Mouse (Mus musculus) heart, embryonic 13.5 days (tissue): ENCODE data around the gene Aox3. TPM values are rescaled to one million over a fixed set of nuclear protein-coding genes. Genes with fewer than 3 reads are reported as not detected.
A peak's percentile ranks its signal among the peaks of the same experiment; 100 is the strongest.

Source experiments
- ATAC-seq: fragments of 200-750 bp; cut with Nextera tagmentation; 2 replicates; pipeline ENCODE4 v1.8.0; 2017; ENCODE audit warnings: moderate TSS enrichment; ENCODE audit not compliant: insufficient number of reproducible peaks, low FRiP score, low TSS enrichment; ENCODE audit errors: extremely low read depth
- H3K27ac ChIP-seq: fragments of 300-500 bp; sonication (generic); replicated peaks from 2 replicates; pipeline ENCODE4 v1.5.1; 2015; ENCODE audit warnings: moderate library complexity, mild to moderate bottlenecking, inconsistent platforms
- H3K27me3 ChIP-seq: fragments of 300-500 bp; sonication (generic); replicated peaks from 2 replicates; pipeline ENCODE4 v1.6.1; 2015; ENCODE audit warnings: mild to moderate bottlenecking, inconsistent platforms
- H3K36me3 ChIP-seq: fragments of 300-500 bp; sonication (generic); 2 replicates; pipeline ENCODE4 v1.6.1; 2015; ENCODE audit warnings: mild to moderate bottlenecking, inconsistent platforms
- H3K4me1 ChIP-seq: fragments of 300-500 bp; sonication (generic); 2 replicates; pipeline ENCODE4 v1.6.1; 2015; ENCODE audit warnings: inconsistent platforms
- H3K4me2 ChIP-seq: fragments of 300-500 bp; sonication (generic); 2 replicates; pipeline ENCODE4 v1.6.1; 2015; ENCODE audit warnings: inconsistent platforms, mild to moderate bottlenecking, moderate library complexity
- H3K4me3 ChIP-seq: fragments of 300-500 bp; sonication (generic); 2 replicates; pipeline ENCODE4 v1.5.1; 2015; ENCODE audit warnings: moderate library complexity, mild to moderate bottlenecking, inconsistent platforms
- H3K9ac ChIP-seq: fragments of 300-500 bp; sonication (generic); 2 replicates; pipeline ENCODE4 v1.6.1; 2015; ENCODE audit warnings: inconsistent platforms, mild to moderate bottlenecking, moderate library complexity
- H3K9me3 ChIP-seq: fragments of 300-500 bp; sonication (generic); 2 replicates; pipeline ENCODE4 v1.6.1; 2016; ENCODE audit warnings: inconsistent platforms
- WGBS: fragments of 180-500 bp; shearing (Covaris S2); methylation state at CpG from one replicate; pipeline ENCODE4 v1.1.7; 2015; ENCODE audit warnings: mixed read lengths; 5-methylcytosine and 5-hydroxymethylcytosine counted together
- polyA plus RNA-seq: library from polyadenylated mRNA; unstranded; fragments of >200 nt; fragmentation: Nextera tagmentation; extraction: Ambion mirVana; gene quantifications from 2 replicates; pipeline ENCODE4 v1.2.1, GENCODE M21; 2015

Gene Aox3
- polyA plus RNA-seq, 1 experiment from 2014 or later = 0.15 TPM

DNA sequence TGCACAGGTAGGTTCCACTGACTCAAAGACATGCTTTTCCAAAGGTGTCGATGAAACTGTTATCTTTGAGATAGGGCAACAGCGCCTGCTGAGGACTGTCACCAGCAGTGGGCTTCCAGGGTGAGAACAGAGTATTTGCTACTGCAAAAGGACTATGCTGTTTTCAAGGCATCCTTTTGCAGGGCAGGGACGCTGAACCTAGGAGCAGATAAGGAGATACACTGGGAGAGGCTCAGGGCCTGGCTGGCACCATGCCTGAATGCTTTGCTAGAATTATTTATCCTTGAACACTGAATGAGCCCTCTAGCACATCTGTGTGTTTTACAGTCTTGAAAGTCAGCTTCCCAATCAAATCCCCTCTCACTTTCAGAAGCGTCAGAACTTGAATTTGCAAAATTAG is 85.5 kb downstream of the Aox3 start:
- peaks cover 12% of the 10 kb centered on the region; the same call in 1 of the 2 replicates for H3K27me3 ChIP-seq
- H3K9ac ChIP-seq = no peak overlapping the region
- H3K36me3 ChIP-seq = no peaks in the 10 kb centered on the region
- H3K9me3 ChIP-seq = no peaks in the 10 kb centered on the region
- WGBS = 24% methylated on average over 4 of the region's 4 CpGs
- peaks cover 7% of the 10 kb centered on the region for H3K4me1 ChIP-seq
- H3K4me2 ChIP-seq = no peak overlapping the region
- no peak overlapping the region for H3K27ac ChIP-seq
- no peak for ATAC-seq
- no peak overlapping the region for H3K4me3 ChIP-seq

DNA sequence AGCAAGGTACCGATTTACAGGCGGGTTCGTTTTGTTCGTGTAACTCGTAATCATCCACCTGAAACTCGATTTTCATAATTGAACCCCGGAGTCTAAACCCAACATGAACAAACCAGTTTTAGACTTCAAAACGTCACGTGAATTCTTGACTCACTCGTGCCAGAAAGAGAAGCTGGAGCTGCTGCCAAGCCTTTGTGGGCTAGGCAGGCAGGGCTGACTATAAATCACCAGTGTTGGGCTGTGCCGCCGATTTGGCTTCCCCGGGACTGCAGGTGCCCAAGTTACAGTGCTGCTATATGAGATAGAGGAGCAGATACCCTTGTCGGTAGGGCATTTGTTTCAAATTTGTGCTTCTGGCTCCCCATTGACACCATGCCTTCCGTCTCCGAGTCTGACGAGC is 97.3 kb downstream of the Aox3 start, which contains the start of gene Aox4:
Aox4 (plus strand) TSS at position 195 of the 400 bp plus-strand sequence.
- no peaks in the 10 kb centered on the region for H3K36me3 ChIP-seq
- H3K9me3 ChIP-seq = peaks cover 6% of the 10 kb centered on the region; the same call in 1 of the 2 replicates
- no peak within 1 kb of the TSS for H3K4me2 ChIP-seq
- 76% methylated on average over 17 of the region's 17 CpGs for WGBS
- peaks cover 39% of the 10 kb centered on the region for H3K27me3 ChIP-seq
- peaks cover 11% of the 10 kb centered on the region for H3K4me1 ChIP-seq
- H3K9ac ChIP-seq = no peak within 1 kb of the TSS
- no peak within 1 kb of the TSS for H3K27ac ChIP-seq
- ATAC-seq = no peak
- no peak within 1 kb of the TSS for H3K4me3 ChIP-seq

DNA sequence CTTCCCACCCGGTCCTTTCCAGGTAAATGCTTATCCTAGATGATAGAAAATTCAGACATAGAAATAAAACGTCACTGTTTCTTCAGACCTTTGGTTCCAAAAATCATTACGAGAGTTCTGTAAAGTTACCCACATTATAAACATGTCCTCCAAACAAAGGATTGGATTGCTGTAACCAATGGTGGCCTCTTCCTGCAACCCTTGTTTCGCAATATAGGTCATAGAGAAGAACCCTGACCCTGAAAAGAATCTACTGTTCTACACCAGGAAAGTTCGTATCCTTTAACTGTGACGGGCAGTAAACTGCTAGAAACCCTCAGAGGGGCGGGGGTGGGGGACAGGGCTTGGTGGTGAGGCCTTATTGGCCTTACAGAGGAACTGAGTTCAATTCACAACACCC is 99.9 kb downstream of the Aox3 start:
- Histone ChIP-seq H3K4me1 (peaks cover 11% of the 10 kb centered on the region), H3K27me3 (peaks cover 39% of the 10 kb centered on the region), H3K27ac (no peak overlapping the region), H3K9ac (no peak overlapping the region), H3K9me3 (peaks cover 8% of the 10 kb centered on the region; the same call in 1 of the 2 replicates), H3K36me3 (no peaks in the 10 kb centered on the region), H3K4me3 (no peak overlapping the region), H3K4me2 (no peak overlapping the region)
- 74% methylated on average over 7 of the region's 7 CpGs for WGBS
- ATAC-seq = no peak

DNA sequence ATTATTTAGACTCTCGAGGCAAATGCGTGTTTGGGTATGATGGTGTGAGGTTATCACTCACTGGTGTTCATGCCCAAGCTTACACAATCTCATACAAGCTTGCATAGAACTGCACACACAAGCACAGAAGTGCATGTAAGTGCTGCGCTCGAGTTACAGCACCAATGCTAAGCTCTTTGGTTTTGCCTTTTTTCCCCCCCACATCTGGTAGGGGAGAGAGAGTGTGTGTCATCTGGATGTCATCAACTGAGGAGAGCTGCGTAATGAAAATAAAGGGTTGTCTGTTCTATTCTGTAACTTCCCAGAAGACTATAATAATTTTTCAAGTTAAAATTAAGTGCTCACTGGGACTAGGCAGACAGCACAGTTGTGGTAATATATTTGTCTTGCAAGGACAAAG is 100.9 kb downstream of the Aox3 start:
- Histone ChIP-seq H3K4me2 (no peak overlapping the region), H3K4me1 (peaks cover 11% of the 10 kb centered on the region), H3K27ac (no peak overlapping the region), H3K9ac (no peak overlapping the region), H3K4me3 (no peak overlapping the region), H3K27me3 (peaks cover 28% of the 10 kb centered on the region), H3K36me3 (no peaks in the 10 kb centered on the region), H3K9me3 (peaks cover 8% of the 10 kb centered on the region; the same call in 1 of the 2 replicates)
- WGBS = 61% methylated on average over 5 of the region's 5 CpGs
- no peak for ATAC-seq

DNA sequence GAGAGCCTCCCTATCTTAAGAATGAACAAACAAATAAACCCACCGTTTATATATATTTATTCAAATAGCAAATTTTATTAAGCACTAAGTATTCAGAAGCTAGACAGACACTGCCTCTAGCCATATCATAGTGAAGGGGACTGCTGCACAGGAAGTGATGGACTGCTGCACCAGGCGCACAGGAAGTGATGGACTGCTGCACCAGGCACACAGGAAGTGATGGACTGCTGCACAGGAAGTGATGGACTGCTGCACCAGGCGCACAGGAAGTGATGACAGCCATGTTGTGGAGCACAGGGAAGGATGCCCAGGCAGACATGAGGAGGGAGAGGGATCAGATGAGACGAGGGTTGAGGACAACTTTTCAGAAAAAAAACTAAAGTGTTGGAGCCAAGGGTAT is 102.4 kb downstream of the Aox3 start:
- Histone ChIP-seq H3K4me2 (no peak overlapping the region), H3K4me3 (no peak overlapping the region)
- 76% methylated on average over 4 of the region's 4 CpGs for WGBS

DNA sequence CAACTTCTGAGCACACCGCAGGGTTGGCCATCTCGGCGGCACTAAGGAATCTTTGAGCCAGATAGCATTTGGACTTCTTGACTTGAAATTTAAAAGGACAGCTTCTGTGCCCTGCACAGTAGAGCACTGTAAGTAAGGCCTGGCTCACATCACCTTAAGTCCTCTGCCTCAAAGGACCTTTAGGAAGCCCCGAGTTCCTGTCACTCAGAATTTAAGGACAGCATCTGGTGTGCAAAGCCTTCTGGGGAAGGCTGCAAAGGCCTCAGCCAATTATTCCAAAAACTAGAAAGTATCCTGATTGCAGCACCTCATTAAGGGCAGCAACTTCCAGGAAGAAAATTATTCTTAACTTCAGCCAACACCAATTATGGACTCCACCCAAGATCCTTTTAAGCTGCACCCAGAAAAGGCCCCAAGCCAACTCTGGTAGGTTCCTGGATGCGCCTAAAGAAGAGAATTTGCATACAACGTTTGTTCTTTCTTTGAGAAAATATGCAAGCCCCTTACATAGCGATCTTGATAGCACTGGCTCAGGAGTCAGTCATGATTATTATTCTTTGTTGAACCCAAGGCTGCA is 103.1 kb downstream of the Aox3 start:
- Histone ChIP-seq H3K36me3 (no peaks in the 10 kb centered on the region), H3K4me2 (no peak overlapping the region), H3K27me3 (peaks cover 11% of the 10 kb centered on the region), H3K4me1 (peaks cover 18% of the 10 kb centered on the region), H3K27ac (no peak overlapping the region), H3K9me3 (peaks cover 5% of the 10 kb centered on the region; the same call in 1 of the 2 replicates), H3K4me3 (no peak overlapping the region), H3K9ac (no peak overlapping the region)
- no peak for ATAC-seq
- WGBS = 75% methylated on average over 7 of the region's 7 CpGs

More for the DNA sequence above, 102.4 kb downstream of the Aox3 start:
- Histone ChIP-seq H3K4me1 (peaks cover 11% of the 10 kb centered on the region), H3K27me3 (peaks cover 17% of the 10 kb centered on the region), H3K9ac (no peak overlapping the region), H3K27ac (no peak overlapping the region), H3K9me3 (peaks cover 5% of the 10 kb centered on the region; the same call in 1 of the 2 replicates), H3K36me3 (no peaks in the 10 kb centered on the region)
- no peak for ATAC-seq

DNA sequence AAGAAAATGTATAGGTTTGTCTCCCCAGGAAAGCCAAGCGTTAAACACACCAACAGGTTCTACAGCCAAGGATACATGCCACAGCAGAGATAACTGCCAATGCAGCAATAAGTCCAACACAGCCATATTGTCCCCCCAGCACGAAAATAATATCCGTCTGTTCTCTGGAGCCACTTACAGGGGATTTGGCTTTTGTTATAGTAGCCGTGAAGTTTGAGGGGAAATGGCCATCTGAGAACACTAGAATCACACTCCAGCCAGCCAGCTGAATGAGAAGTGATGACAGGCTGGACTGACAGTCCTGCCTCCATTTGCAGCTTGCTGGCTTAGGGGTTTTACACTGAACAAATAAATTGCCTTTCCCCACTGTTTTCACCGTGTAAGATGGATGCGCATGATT is 108.1 kb downstream of the Aox3 start:
- H3K27ac ChIP-seq = no peak overlapping the region
- peaks cover 17% of the 10 kb centered on the region for H3K4me1 ChIP-seq
- no peak overlapping the region for H3K9ac ChIP-seq
- H3K9me3 ChIP-seq = no peaks in the 10 kb centered on the region
- no peak for ATAC-seq
- H3K27me3 ChIP-seq = no peaks in the 10 kb centered on the region
- 36% methylated on average over 6 of the region's 6 CpGs for WGBS
- H3K4me2 ChIP-seq = peak overlapping the region; percentile 17
- no peak overlapping the region for H3K4me3 ChIP-seq
- H3K36me3 ChIP-seq = no peaks in the 10 kb centered on the region

DNA sequence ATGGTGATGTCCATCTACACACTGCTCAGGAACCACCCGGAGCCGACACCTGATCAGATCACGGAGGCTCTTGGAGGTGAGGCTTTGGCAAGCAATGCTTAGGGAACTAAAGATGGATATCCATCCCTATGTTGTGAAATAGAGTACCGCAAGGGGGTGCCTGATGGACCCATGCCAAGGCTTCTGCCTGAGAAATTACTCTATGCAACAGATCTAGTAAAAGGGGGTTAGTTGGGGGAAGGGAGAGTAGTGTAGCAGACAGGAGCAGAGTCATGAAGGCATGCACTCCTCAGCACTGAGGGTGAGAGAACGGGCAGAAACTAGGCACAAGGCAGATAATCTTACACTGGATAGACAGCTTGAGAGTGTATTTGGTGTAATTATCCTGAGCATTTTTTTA is 108.9 kb downstream of the Aox3 start:
- Histone ChIP-seq H3K4me3 (no peak overlapping the region), H3K4me1 (peaks cover 17% of the 10 kb centered on the region), H3K9me3 (no peaks in the 10 kb centered on the region), H3K4me2 (peak overlapping the region; percentile 17), H3K36me3 (no peaks in the 10 kb centered on the region), H3K27me3 (no peaks in the 10 kb centered on the region), H3K27ac (no peak overlapping the region), H3K9ac (no peak overlapping the region)
- 61% methylated on average over 5 of the region's 5 CpGs for WGBS
- no peak for ATAC-seq

DNA sequence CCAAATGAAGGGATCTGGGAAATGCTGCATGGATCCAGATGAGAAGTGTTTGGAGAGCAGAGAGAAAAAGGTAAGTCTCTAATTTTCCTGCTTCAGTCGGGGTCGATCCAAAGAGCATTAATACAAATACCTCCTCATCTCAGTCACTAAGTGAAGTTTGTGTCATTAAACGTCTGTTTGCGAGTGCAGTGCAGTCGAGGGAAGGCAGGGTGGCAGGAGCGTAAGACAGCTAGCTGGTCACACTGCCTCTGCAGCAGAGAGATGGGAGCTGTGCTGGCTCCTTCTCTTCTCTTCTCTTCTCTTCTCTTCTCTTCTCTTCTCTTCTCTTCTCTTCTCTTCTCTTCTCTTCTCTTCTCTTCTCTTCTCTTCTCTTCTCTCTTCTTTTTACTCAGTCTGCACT is 115.2 kb downstream of the Aox3 start:
- Histone ChIP-seq H3K4me2 (no peak overlapping the region), H3K9me3 (no peaks in the 10 kb centered on the region), H3K27ac (no peak overlapping the region), H3K4me3 (no peak overlapping the region), H3K36me3 (no peaks in the 10 kb centered on the region), H3K4me1 (peaks cover 9% of the 10 kb centered on the region), H3K27me3 (0 out of 2 replicates have a peak, but pooled peaks cover 3% of the 10 kb centered on the region), H3K9ac (no peak overlapping the region)
- 65% methylated on average over 6 of the region's 6 CpGs for WGBS
- ATAC-seq = no peak

DNA sequence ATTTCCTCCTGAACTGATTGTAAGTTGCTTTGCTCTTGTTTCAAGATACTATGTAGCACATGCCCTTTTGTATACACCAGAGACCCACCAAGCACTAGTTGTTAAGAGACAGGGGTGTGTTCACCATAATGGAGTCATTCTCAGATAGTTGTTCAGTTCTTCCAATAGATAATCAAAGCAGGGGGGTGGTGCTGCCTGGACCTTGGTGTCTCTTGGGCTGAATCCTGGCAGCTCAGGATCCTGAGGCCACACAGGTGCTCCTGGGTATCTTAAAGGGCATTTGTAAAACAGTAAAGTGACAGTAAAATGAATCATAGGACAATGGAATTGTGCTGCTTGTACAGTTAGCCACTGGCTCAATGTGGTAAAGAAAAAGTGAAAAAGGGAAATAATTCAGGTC is 116.0 kb downstream of the Aox3 start:
- no peak overlapping the region for H3K4me2 ChIP-seq
- ATAC-seq = no peak
- H3K27me3 ChIP-seq = 0 out of 2 replicates have a peak, but pooled peaks cover 3% of the 10 kb centered on the region
- H3K4me3 ChIP-seq = no peak overlapping the region
- no peak overlapping the region for H3K9ac ChIP-seq
- no peak overlapping the region for H3K27ac ChIP-seq
- H3K36me3 ChIP-seq = no peaks in the 10 kb centered on the region
- no peaks in the 10 kb centered on the region for H3K9me3 ChIP-seq
- peaks cover 9% of the 10 kb centered on the region for H3K4me1 ChIP-seq

DNA sequence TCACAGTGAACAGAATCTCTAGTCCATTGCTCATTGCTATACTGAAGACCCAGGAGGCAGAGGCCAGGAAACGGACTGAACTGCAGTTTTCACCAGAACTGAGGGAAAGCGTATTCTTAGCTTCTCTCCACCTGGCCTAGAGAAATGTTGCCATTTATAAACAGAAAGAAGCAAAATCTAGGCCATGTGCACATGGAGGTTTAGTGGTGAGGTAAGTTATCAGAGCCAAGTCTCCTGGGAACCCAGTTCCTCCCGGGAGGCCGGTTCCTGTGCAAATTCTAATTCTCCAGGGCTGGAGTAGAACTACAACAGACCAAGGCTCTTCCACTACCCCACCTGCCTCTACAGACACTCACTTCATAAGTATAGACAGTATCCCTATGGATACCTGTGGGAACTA is 116.8 kb downstream of the Aox3 start:
- ATAC-seq = no peak
- Histone ChIP-seq H3K27me3 (0 out of 2 replicates have a peak, but pooled peaks cover 3% of the 10 kb centered on the region), H3K9ac (no peak overlapping the region), H3K36me3 (no peaks in the 10 kb centered on the region), H3K27ac (no peak overlapping the region), H3K4me1 (peaks cover 9% of the 10 kb centered on the region), H3K4me3 (no peak overlapping the region), H3K4me2 (no peak overlapping the region), H3K9me3 (no peaks in the 10 kb centered on the region)
- WGBS = 72% methylated on average over 4 of the region's 4 CpGs

DNA sequence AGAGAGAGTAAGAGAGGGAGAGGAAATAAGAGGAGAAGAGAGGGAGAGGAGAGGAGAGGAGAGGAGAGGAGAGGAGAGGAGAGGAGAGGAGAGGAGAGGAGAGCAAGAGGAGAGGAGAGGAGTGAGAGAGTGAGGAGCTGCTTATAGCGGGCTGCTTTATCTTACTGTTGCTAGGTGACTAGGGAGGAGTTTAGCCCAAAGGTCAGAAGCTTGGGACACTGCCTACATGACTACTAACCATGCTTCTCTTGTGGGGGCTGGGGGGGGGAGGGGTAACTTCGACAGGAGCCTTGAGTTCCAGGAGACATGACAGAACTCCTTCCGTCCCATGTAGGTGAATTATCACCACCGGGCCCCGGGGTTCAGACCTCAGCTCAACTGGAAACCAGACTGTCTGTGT is 117.6 kb downstream of the Aox3 start:
- H3K27me3 ChIP-seq = 0 out of 2 replicates have a peak, but pooled peaks cover 3% of the 10 kb centered on the region
- no peaks in the 10 kb centered on the region for H3K9me3 ChIP-seq
- H3K4me1 ChIP-seq = peaks cover 9% of the 10 kb centered on the region
- no peaks in the 10 kb centered on the region for H3K36me3 ChIP-seq
- H3K9ac ChIP-seq = no peak overlapping the region
- no peak for ATAC-seq
- no peak overlapping the region for H3K4me2 ChIP-seq
- H3K27ac ChIP-seq = no peak overlapping the region
- no peak overlapping the region for H3K4me3 ChIP-seq
- 39% methylated on average over 5 of the region's 5 CpGs for WGBS
